Mouse (Mus musculus): ENCODE results near the gene Fcer1g. TPM values are rescaled to one million over a fixed set of nuclear protein-coding genes. Genes with fewer than 3 reads are reported as not detected.

Gene Fcer1g
- polyA plus RNA-seq, 2 experiments = 49.7 to 91.4 TPM

DNA sequence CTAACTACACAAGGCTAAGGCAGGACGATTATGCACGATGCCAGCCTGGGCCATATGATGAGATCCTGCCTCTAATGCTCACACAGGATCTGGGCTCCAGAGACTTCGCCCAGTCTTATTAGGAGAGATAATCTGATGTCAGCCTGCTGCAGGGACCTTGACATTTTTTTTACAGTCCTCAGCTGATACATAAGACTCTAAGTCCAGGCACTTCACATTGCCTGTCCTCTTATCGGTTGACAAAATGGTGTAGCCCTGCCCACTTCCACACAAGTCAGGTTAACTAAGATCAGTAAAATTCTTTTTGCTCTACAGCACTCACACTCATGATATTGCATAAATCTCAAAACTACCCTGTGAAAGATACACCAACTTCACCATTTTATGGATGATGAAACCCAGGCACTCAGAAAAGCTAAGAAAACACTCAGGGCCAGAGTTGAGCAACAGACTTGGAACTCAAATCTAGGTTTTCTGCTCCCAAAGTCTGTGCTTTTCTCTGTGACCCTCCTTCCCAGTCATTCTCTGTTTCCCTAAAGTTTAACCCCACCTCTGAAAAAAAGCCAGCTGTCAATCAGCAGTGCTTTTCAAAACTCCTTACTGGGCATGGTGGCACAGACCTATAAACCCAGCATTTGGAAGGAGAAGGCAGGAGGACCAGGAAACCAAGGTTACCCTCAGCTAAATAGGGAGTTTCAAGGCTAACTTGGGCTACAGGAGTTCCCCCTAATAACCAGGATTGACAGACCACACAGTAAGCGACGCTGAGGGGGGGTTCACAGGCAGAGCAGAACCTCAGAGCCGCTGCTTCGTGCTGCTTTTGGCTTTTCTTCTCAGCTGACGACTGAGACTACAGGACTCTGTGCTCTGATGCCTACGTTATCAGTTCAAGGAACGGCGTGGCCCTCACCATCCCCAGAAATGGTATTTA is 1.1 kb downstream of the Fcer1g start:
- Histone ChIP-seq H3K9me3 (ENCODE audit: control insufficient read depth, low read length) (no peaks in the 10 kb centered on the region), H3K27me3 (ENCODE audit: control insufficient read depth, insufficient read depth, low read length) (no peaks in the 10 kb centered on the region), H3K27ac (replicated peaks; ENCODE audit: low read depth, low read length) (no peak overlapping the region), H3K36me3 (ENCODE audit: control insufficient read depth, insufficient read depth, low read length) (peaks cover 48% of the 10 kb centered on the region), H3K4me1 (ENCODE audit: control insufficient read depth, insufficient read depth, low read length) (0 out of 2 replicates have a peak, but pooled peaks cover 10% of the 10 kb centered on the region), H3K4me3 (replicated peaks; ENCODE audit: low read length) (no peak overlapping the region), H3K9ac (ENCODE audit: low read depth, low read length, severe bottlenecking) (no peak overlapping the region), H3K4me2 (replicated peaks; ENCODE audit: low read depth, low read length, severe bottlenecking) (no peak overlapping the region)
- 85% methylated on average over 12 of the region's 12 CpGs for WGBS
- TF ChIP-seq POLR2A (IDR thresholded peaks at IDR 0.05; ENCODE audit: borderline replicate concordance, extremely low read depth, insufficient read depth, insufficient read length) = no peak
- ATAC-seq (ENCODE audit: low FRiP score, low read depth) (no peak), DNase-seq (ENCODE audit: low spot score) (no peak)

DNA sequence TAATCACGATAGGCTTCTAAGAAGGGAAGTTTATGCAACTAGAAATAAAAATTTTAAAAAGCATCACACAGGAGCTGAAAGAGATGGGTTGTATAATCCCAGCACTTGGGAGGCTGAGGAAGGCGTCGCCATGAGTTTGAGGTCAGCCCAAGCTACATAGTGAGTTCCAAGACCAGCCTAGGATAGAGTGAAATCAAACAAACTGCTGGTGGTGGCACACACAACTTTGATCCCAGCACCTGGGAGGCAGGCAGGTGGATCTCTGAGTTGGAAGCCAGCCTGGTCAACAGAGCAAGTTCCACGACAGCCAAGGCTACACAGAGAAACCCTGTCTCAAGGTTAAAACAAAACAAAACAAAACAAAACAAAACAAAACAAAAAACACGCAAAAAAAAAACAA is 1.8 kb downstream of the Fcer1g start:
- no peak for ATAC-seq (ENCODE audit: low FRiP score, low read depth)
- WGBS = 86% methylated on average over 5 of the region's 5 CpGs
- H3K9ac ChIP-seq (ENCODE audit: low read depth, low read length, severe bottlenecking) = no peak overlapping the region
- no peak overlapping the region for H3K4me2 ChIP-seq (replicated peaks; ENCODE audit: low read depth, low read length, severe bottlenecking)
- 0 out of 2 replicates have a peak, but pooled peaks cover 10% of the 10 kb centered on the region for H3K4me1 ChIP-seq (ENCODE audit: control insufficient read depth, insufficient read depth, low read length)
- no peak overlapping the region for H3K4me3 ChIP-seq (replicated peaks; ENCODE audit: low read length)
- peaks cover 41% of the 10 kb centered on the region for H3K36me3 ChIP-seq (ENCODE audit: control insufficient read depth, insufficient read depth, low read length)
- no peak for TF ChIP-seq POLR2A (IDR thresholded peaks at IDR 0.05; ENCODE audit: borderline replicate concordance, extremely low read depth, insufficient read depth, insufficient read length)
- no peak overlapping the region for H3K27ac ChIP-seq (replicated peaks; ENCODE audit: low read depth, low read length)
- DNase-seq (ENCODE audit: low spot score) = no peak
- no peaks in the 10 kb centered on the region for H3K9me3 ChIP-seq (ENCODE audit: control insufficient read depth, low read length)
- H3K27me3 ChIP-seq (ENCODE audit: control insufficient read depth, insufficient read depth, low read length) = no peaks in the 10 kb centered on the region

DNA sequence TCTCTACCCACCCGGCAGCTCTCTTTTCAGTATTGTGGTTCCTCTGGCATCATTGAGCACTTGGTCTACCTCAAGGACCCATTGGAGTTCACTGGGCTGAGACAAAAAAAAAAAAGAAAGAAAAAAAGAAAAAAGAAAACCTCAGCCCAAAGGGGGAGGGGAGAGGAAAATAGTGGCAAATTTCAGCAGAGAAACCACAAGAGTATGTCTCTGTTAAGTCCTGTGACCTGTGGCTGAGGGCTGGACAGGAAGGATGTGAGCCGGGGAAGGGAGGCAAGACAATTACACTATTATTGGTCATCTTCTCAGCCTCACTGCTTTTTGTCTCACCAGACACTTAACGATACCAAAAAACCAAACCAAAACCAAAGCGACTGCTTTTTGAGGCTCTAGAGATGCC is 2.3 kb downstream of the Fcer1g start:
- no peak overlapping the region for H3K27ac ChIP-seq (replicated peaks; ENCODE audit: low read depth, low read length)
- no peak overlapping the region for H3K4me2 ChIP-seq (replicated peaks; ENCODE audit: low read depth, low read length, severe bottlenecking)
- peaks cover 36% of the 10 kb centered on the region for H3K36me3 ChIP-seq (ENCODE audit: control insufficient read depth, insufficient read depth, low read length)
- no peak for ATAC-seq (ENCODE audit: low FRiP score, low read depth)
- no peak overlapping the region for H3K9ac ChIP-seq (ENCODE audit: low read depth, low read length, severe bottlenecking)
- no peaks in the 10 kb centered on the region for H3K9me3 ChIP-seq (ENCODE audit: control insufficient read depth, low read length)
- 80% methylated on average over 4 of the region's 4 CpGs for WGBS
- 0 out of 2 replicates have a peak, but pooled peaks cover 10% of the 10 kb centered on the region for H3K4me1 ChIP-seq (ENCODE audit: control insufficient read depth, insufficient read depth, low read length)
- no peak for TF ChIP-seq POLR2A (IDR thresholded peaks at IDR 0.05; ENCODE audit: borderline replicate concordance, extremely low read depth, insufficient read depth, insufficient read length)
- no peak for DNase-seq (ENCODE audit: low spot score)
- no peaks in the 10 kb centered on the region for H3K27me3 ChIP-seq (ENCODE audit: control insufficient read depth, insufficient read depth, low read length)
- no peak overlapping the region for H3K4me3 ChIP-seq (replicated peaks; ENCODE audit: low read length)

DNA sequence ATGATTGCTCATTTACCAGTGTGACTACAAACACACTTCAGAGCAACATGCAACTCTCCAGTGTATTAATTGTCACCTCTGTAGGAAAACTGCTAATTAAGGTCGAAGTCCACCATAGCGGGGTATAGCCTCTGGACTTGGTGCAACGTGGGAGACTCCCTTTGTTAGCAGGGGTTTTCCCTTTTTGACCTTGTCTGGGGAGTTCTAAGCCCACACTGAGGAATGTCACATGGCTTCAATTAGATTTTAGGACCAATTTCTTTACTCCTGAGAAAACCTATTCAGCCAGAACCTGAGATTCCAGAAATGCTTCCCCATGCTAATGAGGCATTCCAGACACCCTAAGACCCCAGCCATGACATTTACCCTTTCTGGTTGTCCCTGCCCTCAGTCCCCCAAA is 4.0 kb downstream of the Fcer1g start:
- ATAC-seq (ENCODE audit: low FRiP score, low read depth) (no peak), DNase-seq (ENCODE audit: low spot score) (no peak)
- H3K36me3 ChIP-seq (ENCODE audit: control insufficient read depth, insufficient read depth, low read length) = peaks cover 20% of the 10 kb centered on the region
- no peak overlapping the region for H3K27ac ChIP-seq (replicated peaks; ENCODE audit: low read depth, low read length)
- H3K4me3 ChIP-seq (replicated peaks; ENCODE audit: low read length) = no peak overlapping the region
- 0 out of 2 replicates have a peak, but pooled peaks cover 10% of the 10 kb centered on the region for H3K4me1 ChIP-seq (ENCODE audit: control insufficient read depth, insufficient read depth, low read length)
- H3K4me2 ChIP-seq (replicated peaks; ENCODE audit: low read depth, low read length, severe bottlenecking) = no peak overlapping the region
- H3K27me3 ChIP-seq (ENCODE audit: control insufficient read depth, insufficient read depth, low read length) = no peaks in the 10 kb centered on the region
- H3K9me3 ChIP-seq (ENCODE audit: control insufficient read depth, low read length) = no peaks in the 10 kb centered on the region
- no peak for TF ChIP-seq POLR2A (IDR thresholded peaks at IDR 0.05; ENCODE audit: borderline replicate concordance, extremely low read depth, insufficient read depth, insufficient read length)
- H3K9ac ChIP-seq (ENCODE audit: low read depth, low read length, severe bottlenecking) = no peak overlapping the region
- WGBS = 31% methylated on average over 3 of the region's 3 CpGs

DNA sequence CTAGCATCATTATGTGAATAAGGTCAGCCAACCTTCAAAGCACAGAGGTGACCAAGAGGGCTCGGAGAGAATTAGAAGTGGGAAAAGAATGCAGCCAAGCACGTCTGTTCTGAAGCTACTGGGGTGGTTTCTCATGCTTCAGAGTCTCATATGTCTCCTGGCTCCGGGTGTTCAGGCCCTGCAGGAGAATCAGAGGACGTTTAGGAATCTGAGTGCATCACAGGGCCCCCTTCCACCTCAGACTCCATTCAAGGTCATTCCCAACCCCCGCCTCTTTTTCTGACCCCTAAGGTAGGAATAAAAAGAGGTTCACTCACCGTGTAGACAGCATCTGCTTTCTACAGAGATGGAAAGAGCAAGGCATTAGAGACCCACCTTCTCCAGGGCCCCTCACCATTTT is 4.4 kb downstream of the Fcer1g start:
- Histone ChIP-seq H3K4me3 (replicated peaks; ENCODE audit: low read length) (no peak overlapping the region), H3K4me2 (replicated peaks; ENCODE audit: low read depth, low read length, severe bottlenecking) (no peak overlapping the region), H3K9ac (ENCODE audit: low read depth, low read length, severe bottlenecking) (no peak overlapping the region), H3K36me3 (ENCODE audit: control insufficient read depth, insufficient read depth, low read length) (peaks cover 15% of the 10 kb centered on the region), H3K27ac (replicated peaks; ENCODE audit: low read depth, low read length) (no peak overlapping the region), H3K27me3 (ENCODE audit: control insufficient read depth, insufficient read depth, low read length) (no peaks in the 10 kb centered on the region), H3K4me1 (ENCODE audit: control insufficient read depth, insufficient read depth, low read length) (0 out of 2 replicates have a peak, but pooled peaks cover 10% of the 10 kb centered on the region), H3K9me3 (ENCODE audit: control insufficient read depth, low read length) (no peaks in the 10 kb centered on the region)
- 39% methylated on average over 6 of the region's 6 CpGs for WGBS
- ATAC-seq (ENCODE audit: low FRiP score, low read depth) (no peak), DNase-seq (ENCODE audit: low spot score) (no peak)
- TF ChIP-seq POLR2A (IDR thresholded peaks at IDR 0.05; ENCODE audit: borderline replicate concordance, extremely low read depth, insufficient read depth, insufficient read length) = no peak
